Mouse (Mus musculus) liver, embryonic 14.5 days (tissue): Measurements from ENCODE around the gene Sla2. TPM values are rescaled to one million over a fixed set of nuclear protein-coding genes. Genes with fewer than 3 reads are reported as not detected.
"Not testable (repeated sequence)": the region's sequence is repeated elsewhere in the genome, so short reads cannot be mapped to it uniquely, and the experiment has no call there.

Experiments used
- ATAC-seq: fragments of 200-750 bp; cut with Nextera tagmentation; 2 replicates; pipeline ENCODE4 v1.8.0; 2017; ENCODE audit warnings: moderate number of reproducible peaks, mild to moderate bottlenecking, moderate library complexity; ENCODE audit not compliant: insufficient read depth
- DNase-seq, 3 experiments: peaks; one replicate each; pipeline ENCODE4 v3.0.0-alpha.2; 2012 to 2013; ENCODE audit warnings: low read depth in 3 of 3, low spot score in 3 of 3
- H3K27ac ChIP-seq: fragments of 300-500 bp; sonication (generic); 2 replicates; pipeline ENCODE4 v1.5.1; 2014; ENCODE audit warnings: moderate library complexity, mild to moderate bottlenecking, control low read depth, inconsistent platforms
- H3K27me3 ChIP-seq: fragments of 300-500 bp; sonication (generic); 2 replicates; pipeline ENCODE4 v1.6.1; 2014; ENCODE audit warnings: mild to moderate bottlenecking, low read length, moderate library complexity; ENCODE audit not compliant: control insufficient read depth, insufficient read depth
- H3K36me3 ChIP-seq: fragments of 300-500 bp; sonication (generic); replicated peaks from 2 replicates; pipeline ENCODE4 v1.6.1; 2014; ENCODE audit warnings: low read depth; ENCODE audit not compliant: control insufficient read depth, insufficient read depth
- H3K4me1 ChIP-seq, 2 experiments: fragments of 200-500 bp in 1 of 2; fragments of 300-500 bp in 1 of 2; sonication (generic) in 1 of 2; replicated peaks; 2 replicates each; pipeline ENCODE4 v1.6.1; 2012 to 2014; ENCODE audit warnings: antibody characterized with exemption in 1 of 2, inconsistent platforms in 1 of 2, low read length in 1 of 2; ENCODE audit not compliant: control insufficient read depth in 2 of 2, insufficient read depth in 2 of 2
- H3K4me2 ChIP-seq: fragments of 300-500 bp; sonication (generic); 2 replicates; pipeline ENCODE4 v1.6.1; 2014; ENCODE audit warnings: low read depth, mild to moderate bottlenecking, control low read depth, moderate library complexity
- H3K4me3 ChIP-seq, 2 experiments: fragments of 200-500 bp in 1 of 2; fragments of 300-500 bp in 1 of 2; sonication (generic) in 1 of 2; 2 replicates each; pipeline ENCODE4 v1.5.1; 2012 to 2014; ENCODE audit warnings: low read depth in 2 of 2, low read length in 2 of 2, mild to moderate bottlenecking in 2 of 2, control low read depth in 1 of 2, inconsistent platforms in 1 of 2, moderate library complexity in 1 of 2; ENCODE audit not compliant: insufficient read depth in 1 of 2
- H3K9ac ChIP-seq: fragments of 300-500 bp; sonication (generic); replicated peaks from 2 replicates; pipeline ENCODE4 v1.6.1; 2014; ENCODE audit warnings: mild to moderate bottlenecking, control low read depth, moderate library complexity
- H3K9me3 ChIP-seq: fragments of 300-500 bp; sonication (generic); 2 replicates; pipeline ENCODE4 v1.6.1; 2016; ENCODE audit warnings: low read length, mixed read lengths; ENCODE audit not compliant: control insufficient read depth
- CTCF ChIP-seq: IDR thresholded peaks from 2 replicates; pipeline ENCODE4 v1.5.1; 2016; ENCODE audit warnings: antibody characterized with exemption, low read depth, control low read depth
- EP300 ChIP-seq: IDR thresholded peaks from 2 replicates; pipeline ENCODE4 v1.6.1; 2016; ENCODE audit warnings: antibody characterized with exemption, low read depth
- WGBS: fragments of 180-500 bp; shearing (Covaris S2); extraction: QIAGEN DNeasy Blood & Tissue Kit; methylation state at CpG from one replicate; pipeline ENCODE4 v1.1.7; 2014; ENCODE audit not compliant: insufficient replicate concordance; 5-methylcytosine and 5-hydroxymethylcytosine counted together
- polyA plus RNA-seq, 2 experiments: library from polyadenylated mRNA; depleted of rRNA in 1 of 2; stranded (reverse) in 1 of 2; unstranded in 1 of 2; fragments of >200 nt; fragmentation: Nextera tagmentation in 1 of 2; extraction: Ambion mirVana in 1 of 2; gene quantifications; 2 replicates each; pipeline versions ENCODE4 v1.2.1 to v1.2.3; 2012 to 2014

The Sla2 gene
- polyA plus RNA-seq, 2 experiments: 0.90 to 1.4 TPM

DNA sequence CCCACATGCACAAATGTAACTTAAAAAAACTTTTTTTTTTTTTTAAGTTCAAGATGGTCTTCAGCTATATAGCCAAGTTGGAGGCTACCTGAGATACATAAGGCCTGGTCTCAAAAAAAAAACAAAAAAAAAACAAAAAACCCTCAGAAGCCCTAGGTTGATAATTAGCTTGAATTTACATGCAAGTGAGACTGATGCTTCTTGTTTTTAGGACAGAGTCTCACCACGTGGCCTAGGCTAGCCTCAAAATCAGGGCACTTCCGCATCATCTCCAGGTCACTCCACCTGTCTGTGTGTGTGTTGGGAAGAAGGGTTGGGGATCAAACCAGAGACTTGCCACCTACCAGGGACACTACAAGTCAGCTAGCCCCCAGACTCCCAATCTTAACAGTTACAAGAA lies 29.2 kb downstream of the Sla2 start, which contains the start of gene 4930518I15Rik:
4930518I15Rik (minus strand) TSS at position 112 of the 400 bp plus-strand sequence.
- ATAC-seq: no peak
- no peak within 1 kb of the TSS for H3K4me2 ChIP-seq
- no peak within 1 kb of the TSS for H3K27ac ChIP-seq
- no peak for DNase-seq
- TF ChIP-seq CTCF: no peak
- TF ChIP-seq EP300: no peak
- H3K9ac ChIP-seq: no peak within 1 kb of the TSS
- 74% methylated on average over 2 of the region's 2 CpGs for WGBS
- no peak within 1 kb of the TSS for H3K4me3 ChIP-seq
- H3K27me3 ChIP-seq: no peaks in the 10 kb centered on the region
- H3K9me3 ChIP-seq: no peaks in the 10 kb centered on the region
- peaks cover 3 to 4% of the 10 kb centered on the region in 2 experiments for H3K4me1 ChIP-seq
- peaks cover 5% of the 10 kb centered on the region; the same call in 1 of the 2 replicates for H3K36me3 ChIP-seq

DNA sequence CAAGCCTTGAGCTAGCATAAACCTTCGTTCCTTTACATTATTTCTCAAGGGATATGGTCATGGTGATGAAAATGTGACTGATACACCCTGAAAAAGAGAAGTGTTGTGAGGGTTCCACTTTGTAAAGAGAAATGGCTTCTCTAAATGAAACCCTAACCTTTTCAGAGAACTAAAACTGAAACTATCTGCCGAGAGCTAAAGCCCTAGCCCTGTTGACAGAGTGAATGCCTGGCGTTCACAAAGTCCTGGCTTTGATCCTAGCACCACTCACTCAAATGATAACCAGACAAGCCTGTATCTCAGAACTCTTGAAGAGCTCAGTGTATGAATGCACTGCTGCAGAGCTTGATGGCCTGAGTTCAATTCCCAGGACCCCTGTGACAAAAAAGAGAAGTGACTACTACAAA lies 29.6 kb downstream of the Sla2 start:
- Histone ChIP-seq H3K4me1 (peaks cover 3 to 4% of the 10 kb centered on the region in 2 experiments), H3K9ac (no peak overlapping the region), H3K4me2 (no peak overlapping the region), H3K27me3 (no peaks in the 10 kb centered on the region), H3K36me3 (peaks cover 5% of the 10 kb centered on the region; the same call in 1 of the 2 replicates), H3K9me3 (no peaks in the 10 kb centered on the region), H3K4me3 (no peak overlapping the region), H3K27ac (no peak overlapping the region)
- ATAC-seq (no peak), DNase-seq (no peak)
- TF ChIP-seq EP300 (no peak), CTCF (no peak)
- WGBS: 56% methylated on average over 3 of the region's 3 CpGs

DNA sequence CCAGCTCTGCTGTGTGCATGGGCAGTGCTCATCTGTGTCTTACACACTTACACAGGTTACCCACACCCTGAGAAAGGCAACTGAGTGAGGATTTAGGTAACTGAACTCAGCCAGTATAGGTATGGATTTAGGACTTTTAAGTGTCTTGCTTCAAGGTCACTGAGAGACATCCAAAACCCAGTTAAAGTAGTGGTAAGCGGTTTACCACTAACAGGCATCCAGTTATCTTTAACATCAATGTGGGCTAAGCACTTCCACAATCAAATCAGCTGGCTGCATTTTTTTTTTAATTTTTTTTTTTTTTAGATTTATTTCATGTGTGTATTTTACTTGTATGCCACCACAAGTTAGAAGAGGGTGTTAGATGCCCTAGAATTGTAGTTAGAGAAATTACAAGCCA lies 30.7 kb downstream of the Sla2 start:
- Histone ChIP-seq H3K9me3 (no peaks in the 10 kb centered on the region), H3K27me3 (no peaks in the 10 kb centered on the region), H3K4me3 (no peak overlapping the region), H3K9ac (no peak overlapping the region), H3K4me2 (no peak overlapping the region), H3K36me3 (peaks cover 5% of the 10 kb centered on the region; the same call in 1 of the 2 replicates), H3K27ac (no peak overlapping the region), H3K4me1 (no peaks in the 10 kb centered on the region)
- no peak for DNase-seq
- no peak for ATAC-seq
- WGBS: 76% methylated on average over 1 of the region's 1 CpGs
- no peak for TF ChIP-seq EP300

DNA sequence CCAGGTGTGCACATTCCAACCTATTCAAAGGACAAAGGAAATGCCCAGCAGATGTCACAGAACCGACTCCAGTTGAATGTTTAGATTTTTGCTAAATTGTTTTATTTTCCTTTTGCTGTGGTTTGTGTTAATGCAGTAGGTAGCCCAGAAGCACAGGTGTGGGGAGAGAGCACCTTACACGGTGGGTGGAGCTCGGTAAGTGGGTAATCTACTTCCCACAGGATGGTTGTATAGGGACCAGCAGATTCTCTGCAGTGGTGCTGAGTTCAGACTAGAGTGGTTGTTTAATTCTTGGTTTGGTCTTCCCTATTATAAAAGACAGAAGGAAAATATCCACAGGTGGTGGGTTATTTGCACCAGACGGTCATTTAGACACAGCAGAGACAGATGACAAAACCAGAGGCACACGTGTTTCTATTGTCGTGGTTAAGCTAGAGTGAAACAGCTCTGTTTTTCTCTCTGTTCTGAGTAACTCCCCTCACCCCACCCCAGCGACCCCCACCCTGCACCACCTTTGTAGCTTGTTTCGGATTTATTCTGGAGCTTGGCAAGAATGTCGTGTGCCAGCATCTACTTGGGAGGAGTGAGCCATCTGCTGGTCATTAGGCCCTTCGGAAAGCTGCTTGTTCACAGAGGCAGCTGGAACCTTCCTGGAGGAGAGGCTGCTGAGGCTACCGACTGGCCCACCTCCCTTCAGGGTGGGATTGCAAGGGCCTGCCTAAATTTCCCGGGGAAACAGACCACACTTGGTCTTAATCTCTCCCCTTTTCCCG lies 32.8 kb downstream of the Sla2 start:
- not testable (repeated sequence) for H3K4me2 ChIP-seq, H3K27ac ChIP-seq, H3K4me3 ChIP-seq, ATAC-seq, H3K9ac ChIP-seq, DNase-seq, H3K4me1 ChIP-seq, H3K27me3 ChIP-seq, H3K36me3 ChIP-seq, H3K9me3 ChIP-seq
- 63% methylated on average over 13 of the region's 13 CpGs for WGBS
- TF ChIP-seq CTCF: peak; percentile 49

DNA sequence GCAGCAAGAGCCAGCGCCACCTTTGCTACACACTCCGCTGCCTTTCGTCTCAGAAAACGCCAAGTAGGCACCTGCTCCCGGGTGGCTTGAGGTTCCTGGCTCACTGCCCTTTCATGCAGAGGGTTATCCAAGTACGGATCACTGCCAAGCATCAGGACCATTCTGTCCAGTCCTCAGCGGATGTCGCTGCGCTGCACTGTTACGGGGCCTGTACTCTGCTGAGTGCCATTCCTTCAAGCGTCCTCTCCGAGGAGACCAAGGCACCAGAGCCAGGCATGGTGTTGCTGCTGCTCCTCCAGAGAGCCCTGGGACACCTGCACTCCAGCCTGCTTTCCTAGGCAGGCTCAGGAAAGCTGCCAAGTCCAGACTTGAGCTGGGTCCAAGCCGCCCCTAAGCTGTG lies 33.4 kb downstream of the Sla2 start:
- H3K9me3 ChIP-seq, H3K4me3 ChIP-seq, H3K4me2 ChIP-seq, H3K9ac ChIP-seq, H3K36me3 ChIP-seq, ATAC-seq, DNase-seq, H3K27ac ChIP-seq, H3K27me3 ChIP-seq, H3K4me1 ChIP-seq: not testable (repeated sequence)
- 86% methylated on average over 8 of the region's 13 CpGs for WGBS
